Mouse (Mus musculus): Measurements from ENCODE around the gene Cotl1. TPM values are rescaled to one million over a fixed set of nuclear protein-coding genes. Genes with fewer than 3 reads are reported as not detected.

Cotl1 gene
- polyA plus RNA-seq, 1 experiment from 2014 or later, result 38.1 TPM

GRCm38 (mm10) chr8:119816219-119816618, 24.1 kb downstream of the Cotl1 start:
- H3K4me3 ChIP-seq (ENCODE audit: low read depth, low read length), result no peak overlapping the region
- no peak overlapping the region for H3K27ac ChIP-seq (ENCODE audit: low read length)
- H3K9ac ChIP-seq (ENCODE audit: low read depth, low read length), result no peak overlapping the region
- H3K27me3 ChIP-seq (ENCODE audit: control insufficient read depth, insufficient read depth, low read depth, low read length), result no peaks in the 10 kb centered on the region
- no peak for ATAC-seq (ENCODE audit: low read depth)
- H3K9me3 ChIP-seq (replicated peaks; ENCODE audit: control insufficient read depth, low read length), result no peaks in the 10 kb centered on the region
- H3K4me2 ChIP-seq (ENCODE audit: low read depth, low read length), result no peak overlapping the region
- no peaks in the 10 kb centered on the region for H3K36me3 ChIP-seq (ENCODE audit: control insufficient read depth, insufficient read depth)
- peaks cover 40% of the 10 kb centered on the region for H3K4me1 ChIP-seq (ENCODE audit: control insufficient read depth, low read depth, low read length)
- 60% methylated on average over 6 of the region's 6 CpGs for WGBS (ENCODE audit: insufficient replicate concordance)

GRCm38 (mm10) chr8:119812650-119813431, 27.5 kb downstream of the Cotl1 start:
- H3K4me1 ChIP-seq (ENCODE audit: control insufficient read depth, low read depth, low read length), result peaks cover 36% of the 10 kb centered on the region
- no peaks in the 10 kb centered on the region for H3K27me3 ChIP-seq (ENCODE audit: control insufficient read depth, insufficient read depth, low read depth, low read length)
- no peak overlapping the region for H3K4me3 ChIP-seq (ENCODE audit: low read depth, low read length)
- no peaks in the 10 kb centered on the region; the same call in 1 of the 2 replicates for H3K36me3 ChIP-seq (ENCODE audit: control insufficient read depth, insufficient read depth)
- H3K27ac ChIP-seq (ENCODE audit: low read length), result peak overlapping the region; percentile 75
- peak overlapping the region; percentile 34 for H3K4me2 ChIP-seq (ENCODE audit: low read depth, low read length)
- H3K9ac ChIP-seq (ENCODE audit: low read depth, low read length), result peak overlapping the region; percentile 9; the same call in 1 of the 2 replicates
- H3K9me3 ChIP-seq (replicated peaks; ENCODE audit: control insufficient read depth, low read length), result no peaks in the 10 kb centered on the region
- WGBS (ENCODE audit: insufficient replicate concordance), result 18% methylated on average over 12 of the region's 12 CpGs
- ATAC-seq (ENCODE audit: low read depth), result peak; percentile 63

GRCm38 (mm10) chr8:119811925-119812324, 28.4 kb downstream of the Cotl1 start:
- H3K9ac ChIP-seq (ENCODE audit: low read depth, low read length), result no peak overlapping the region
- H3K9me3 ChIP-seq (replicated peaks; ENCODE audit: control insufficient read depth, low read length), result no peaks in the 10 kb centered on the region
- no peak overlapping the region for H3K4me2 ChIP-seq (ENCODE audit: low read depth, low read length)
- no peaks in the 10 kb centered on the region for H3K27me3 ChIP-seq (ENCODE audit: control insufficient read depth, insufficient read depth, low read depth, low read length)
- H3K4me1 ChIP-seq (ENCODE audit: control insufficient read depth, low read depth, low read length), result peaks cover 29% of the 10 kb centered on the region
- peak; percentile 27 for ATAC-seq (ENCODE audit: low read depth)
- H3K36me3 ChIP-seq (ENCODE audit: control insufficient read depth, insufficient read depth), result no peaks in the 10 kb centered on the region; the same call in 1 of the 2 replicates
- 27% methylated on average over 6 of the region's 6 CpGs for WGBS (ENCODE audit: insufficient replicate concordance)
- H3K4me3 ChIP-seq (ENCODE audit: low read depth, low read length), result no peak overlapping the region
- peak overlapping the region; percentile 75 for H3K27ac ChIP-seq (ENCODE audit: low read length)

- Histone ChIP-seq H3K9me3 (replicated peaks; ENCODE audit: control insufficient read depth, low read length) (no peaks in the 10 kb centered on the region), H3K36me3 (ENCODE audit: control insufficient read depth, insufficient read depth) (no peaks in the 10 kb centered on the region; the same call in 1 of the 2 replicates), H3K27ac (ENCODE audit: low read length) (no peak overlapping the region), H3K9ac (ENCODE audit: low read depth, low read length) (no peak overlapping the region), H3K27me3 (ENCODE audit: control insufficient read depth, insufficient read depth, low read depth, low read length) (no peaks in the 10 kb centered on the region), H3K4me3 (ENCODE audit: low read depth, low read length) (no peak overlapping the region), H3K4me2 (ENCODE audit: low read depth, low read length) (no peak overlapping the region), H3K4me1 (ENCODE audit: control insufficient read depth, low read depth, low read length) (peaks cover 28% of the 10 kb centered on the region)
- no peak for ATAC-seq (ENCODE audit: low read depth)
- WGBS (ENCODE audit: insufficient replicate concordance), result 62% methylated on average over 14 of the region's 14 CpGs
Observed at GRCm38 (mm10) chr8:119810953-119811499, 29.3 kb downstream of the Cotl1 start.

- no peak overlapping the region for H3K27ac ChIP-seq (ENCODE audit: low read length)
- H3K4me1 ChIP-seq (ENCODE audit: control insufficient read depth, low read depth, low read length), result peaks cover 28% of the 10 kb centered on the region
- no peak overlapping the region for H3K9ac ChIP-seq (ENCODE audit: low read depth, low read length)
- no peaks in the 10 kb centered on the region; the same call in 1 of the 2 replicates for H3K36me3 ChIP-seq (ENCODE audit: control insufficient read depth, insufficient read depth)
- no peak overlapping the region for H3K4me3 ChIP-seq (ENCODE audit: low read depth, low read length)
- 75% methylated on average over 22 of the region's 23 CpGs for WGBS (ENCODE audit: insufficient replicate concordance)
- no peaks in the 10 kb centered on the region for H3K9me3 ChIP-seq (replicated peaks; ENCODE audit: control insufficient read depth, low read length)
- H3K4me2 ChIP-seq (ENCODE audit: low read depth, low read length), result no peak overlapping the region
- H3K27me3 ChIP-seq (ENCODE audit: control insufficient read depth, insufficient read depth, low read depth, low read length), result no peaks in the 10 kb centered on the region
- no peak for ATAC-seq (ENCODE audit: low read depth)
Observed at GRCm38 (mm10) chr8:119810127-119810868, 30.0 kb downstream of the Cotl1 start.

GRCm38 (mm10) chr8:119809620-119810019, 30.7 kb downstream of the Cotl1 start:
- no peak for ATAC-seq (ENCODE audit: low read depth)
- Histone ChIP-seq H3K36me3 (ENCODE audit: control insufficient read depth, insufficient read depth) (no peaks in the 10 kb centered on the region; the same call in 1 of the 2 replicates), H3K4me3 (ENCODE audit: low read depth, low read length) (no peak overlapping the region), H3K27me3 (ENCODE audit: control insufficient read depth, insufficient read depth, low read depth, low read length) (no peaks in the 10 kb centered on the region), H3K4me2 (ENCODE audit: low read depth, low read length) (no peak overlapping the region), H3K27ac (ENCODE audit: low read length) (no peak overlapping the region), H3K9ac (ENCODE audit: low read depth, low read length) (no peak overlapping the region), H3K4me1 (ENCODE audit: control insufficient read depth, low read depth, low read length) (peaks cover 28% of the 10 kb centered on the region), H3K9me3 (replicated peaks; ENCODE audit: control insufficient read depth, low read length) (no peaks in the 10 kb centered on the region)
- 78% methylated on average over 9 of the region's 9 CpGs for WGBS (ENCODE audit: insufficient replicate concordance)

GRCm38 (mm10) chr8:119807687-119808086, 32.7 kb downstream of the Cotl1 start:
- Histone ChIP-seq H3K9me3 (replicated peaks; ENCODE audit: control insufficient read depth, low read length) (no peaks in the 10 kb centered on the region), H3K27me3 (ENCODE audit: control insufficient read depth, insufficient read depth, low read depth, low read length) (no peaks in the 10 kb centered on the region), H3K36me3 (ENCODE audit: control insufficient read depth, insufficient read depth) (no peaks in the 10 kb centered on the region; the same call in 1 of the 2 replicates), H3K9ac (ENCODE audit: low read depth, low read length) (no peak overlapping the region), H3K4me3 (ENCODE audit: low read depth, low read length) (no peak overlapping the region), H3K4me1 (ENCODE audit: control insufficient read depth, low read depth, low read length) (peaks cover 12% of the 10 kb centered on the region), H3K27ac (ENCODE audit: low read length) (no peak overlapping the region), H3K4me2 (ENCODE audit: low read depth, low read length) (no peak overlapping the region)
- 45% methylated on average over 4 of the region's 4 CpGs for WGBS (ENCODE audit: insufficient replicate concordance)
- no peak for ATAC-seq (ENCODE audit: low read depth)

- no peak overlapping the region for H3K9ac ChIP-seq (ENCODE audit: low read depth, low read length)
- 0 out of 2 replicates have a peak, but pooled peaks have one; percentile 16 for ATAC-seq (ENCODE audit: low read depth)
- no peak overlapping the region for H3K4me3 ChIP-seq (ENCODE audit: low read depth, low read length)
- H3K36me3 ChIP-seq (ENCODE audit: control insufficient read depth, insufficient read depth), result no peaks in the 10 kb centered on the region; the same call in 1 of the 2 replicates
- no peak overlapping the region for H3K27ac ChIP-seq (ENCODE audit: low read length)
- WGBS (ENCODE audit: insufficient replicate concordance), result 73% methylated on average over 14 of the region's 14 CpGs
- no peaks in the 10 kb centered on the region for H3K27me3 ChIP-seq (ENCODE audit: control insufficient read depth, insufficient read depth, low read depth, low read length)
- H3K9me3 ChIP-seq (replicated peaks; ENCODE audit: control insufficient read depth, low read length), result no peaks in the 10 kb centered on the region
- H3K4me2 ChIP-seq (ENCODE audit: low read depth, low read length), result no peak overlapping the region
- H3K4me1 ChIP-seq (ENCODE audit: control insufficient read depth, low read depth, low read length), result peaks cover 2% of the 10 kb centered on the region; the same call in 1 of the 2 replicates
Observed at GRCm38 (mm10) chr8:119806422-119807263, 33.7 kb downstream of the Cotl1 start.
